Mouse (Mus musculus) CD4-positive, CD25-positive, alpha-beta regulatory T cell, adult 2 months (primary cell): ENCODE results near the gene Fam171a2.

ENCODE experiments used
- DNase-seq: peaks from one replicate; pipeline ENCODE4 v3.0.0-alpha.2; 2012; ENCODE audit warnings: low read depth, low spot score

The Fam171a2 gene

DNA sequence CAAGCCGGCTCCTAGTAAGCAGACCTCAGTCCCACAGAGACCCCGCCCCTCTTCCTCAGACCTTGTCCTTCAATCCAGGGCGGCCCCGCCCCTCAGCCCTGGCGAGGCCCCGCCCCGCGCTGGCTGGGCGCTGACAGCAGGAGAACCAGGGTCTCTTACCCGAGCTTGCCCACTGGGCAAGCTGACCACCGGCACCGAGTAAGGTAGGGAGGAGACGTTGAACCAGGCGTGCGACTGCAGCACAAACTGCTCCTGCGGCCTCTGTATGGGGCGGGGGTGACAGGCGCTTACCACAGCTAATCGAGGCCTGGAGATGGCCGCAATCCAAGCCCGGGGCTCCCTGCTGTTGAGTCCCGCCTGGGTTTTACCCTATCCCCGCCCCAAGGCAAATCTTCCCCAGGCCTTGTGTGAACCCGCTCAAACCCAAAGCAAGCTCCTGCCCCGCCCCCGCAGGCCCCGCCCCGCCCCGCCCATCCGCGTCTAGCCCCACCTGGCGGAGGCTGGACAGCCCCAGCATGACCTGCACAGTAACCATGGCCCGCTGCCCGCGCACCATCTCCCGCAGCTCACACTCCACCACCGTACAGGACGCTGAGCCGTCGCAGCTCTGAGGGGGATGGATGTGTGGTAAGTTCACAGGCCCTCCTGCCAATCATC, 8.4 kb upstream of the Fam171a2 start:
- DNase-seq, result peak; percentile 63

DNA sequence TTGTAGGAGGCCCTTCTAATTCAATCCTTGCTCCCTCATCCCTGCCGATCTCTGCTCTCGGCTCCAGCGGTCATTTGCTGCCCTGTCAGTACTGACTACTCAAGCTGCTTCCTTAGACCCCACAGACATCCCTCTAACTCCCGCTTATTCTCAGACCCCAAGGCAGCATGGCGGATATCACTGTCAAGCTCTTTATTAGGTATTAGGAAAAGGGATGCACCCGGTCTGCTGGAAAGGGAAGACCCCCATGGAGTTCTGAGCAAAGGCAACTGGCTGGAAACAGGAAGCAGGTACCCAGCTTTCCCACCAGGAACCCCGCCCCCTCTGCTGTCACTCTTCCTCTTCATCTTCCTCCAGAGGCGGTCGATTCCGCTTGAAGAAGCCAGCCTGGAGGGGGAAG, 5.6 kb upstream of the Fam171a2 start:
- DNase-seq, result no peak

DNA sequence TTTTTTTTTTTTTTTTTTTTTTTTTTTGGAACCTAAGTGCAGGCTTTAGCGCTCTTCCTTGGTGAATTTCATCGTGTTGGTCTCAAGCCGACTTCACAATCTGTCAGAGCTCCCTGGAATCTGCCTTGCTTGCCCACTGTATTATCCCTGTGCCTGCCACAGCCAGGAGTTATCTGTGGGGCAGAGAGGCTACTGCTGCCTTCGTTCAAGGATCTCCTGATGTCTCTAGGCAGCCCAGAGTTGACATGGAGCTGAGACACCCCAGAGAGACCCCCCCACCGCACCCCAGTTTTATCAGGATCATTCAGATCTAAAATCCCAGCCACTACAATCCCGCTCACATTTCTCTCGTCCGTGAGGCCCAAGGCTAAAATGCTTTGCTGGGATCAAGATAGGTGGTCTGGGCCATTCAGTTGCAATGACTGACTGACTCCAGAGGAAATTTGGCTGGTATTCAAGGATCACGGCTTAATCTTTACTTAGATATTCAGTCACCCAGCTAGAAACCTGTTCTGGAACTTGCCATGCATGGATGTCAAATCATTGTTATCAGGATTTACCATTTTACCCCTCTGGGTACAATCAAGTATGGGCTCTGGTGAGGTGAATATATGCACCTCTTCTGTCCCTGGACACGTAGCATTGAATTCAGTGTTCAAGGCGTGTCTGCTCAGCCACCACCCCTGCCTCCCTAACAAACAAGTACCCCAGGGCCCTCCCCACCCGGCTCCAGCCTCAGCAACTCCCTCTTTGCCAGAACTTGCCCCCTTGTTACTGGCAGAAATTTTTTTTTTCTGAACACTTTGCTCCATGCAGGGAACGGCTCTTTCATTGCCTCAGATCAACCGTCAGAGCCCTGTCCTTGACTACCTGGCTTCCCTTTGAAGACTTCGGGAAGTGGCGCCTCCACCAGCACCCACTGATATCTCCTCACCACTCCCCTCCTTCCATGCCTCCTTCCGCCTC, 1.8 kb upstream of the Fam171a2 start:
- DNase-seq, result no peak

DNA sequence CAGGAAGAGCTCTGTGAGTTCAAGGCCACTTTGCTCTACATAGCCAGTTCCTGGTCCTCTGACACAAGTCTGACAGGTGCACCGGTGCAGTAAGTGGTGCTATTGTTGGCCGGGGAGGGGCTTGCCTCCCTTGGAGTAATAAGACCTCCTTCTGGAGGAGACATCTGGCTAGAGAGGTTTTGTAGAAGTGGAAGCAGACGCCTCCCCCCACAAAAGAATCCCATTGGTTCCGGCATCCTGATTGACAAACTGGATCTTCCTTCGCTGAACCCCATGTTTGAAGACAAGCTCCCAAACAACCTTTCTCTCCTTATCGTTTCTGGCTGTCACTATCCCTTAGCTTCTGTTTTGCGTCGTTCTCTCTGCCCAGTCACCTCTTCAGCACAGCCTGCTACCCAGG, 845 bp upstream of the Fam171a2 start:
- DNase-seq, result no peak

DNA sequence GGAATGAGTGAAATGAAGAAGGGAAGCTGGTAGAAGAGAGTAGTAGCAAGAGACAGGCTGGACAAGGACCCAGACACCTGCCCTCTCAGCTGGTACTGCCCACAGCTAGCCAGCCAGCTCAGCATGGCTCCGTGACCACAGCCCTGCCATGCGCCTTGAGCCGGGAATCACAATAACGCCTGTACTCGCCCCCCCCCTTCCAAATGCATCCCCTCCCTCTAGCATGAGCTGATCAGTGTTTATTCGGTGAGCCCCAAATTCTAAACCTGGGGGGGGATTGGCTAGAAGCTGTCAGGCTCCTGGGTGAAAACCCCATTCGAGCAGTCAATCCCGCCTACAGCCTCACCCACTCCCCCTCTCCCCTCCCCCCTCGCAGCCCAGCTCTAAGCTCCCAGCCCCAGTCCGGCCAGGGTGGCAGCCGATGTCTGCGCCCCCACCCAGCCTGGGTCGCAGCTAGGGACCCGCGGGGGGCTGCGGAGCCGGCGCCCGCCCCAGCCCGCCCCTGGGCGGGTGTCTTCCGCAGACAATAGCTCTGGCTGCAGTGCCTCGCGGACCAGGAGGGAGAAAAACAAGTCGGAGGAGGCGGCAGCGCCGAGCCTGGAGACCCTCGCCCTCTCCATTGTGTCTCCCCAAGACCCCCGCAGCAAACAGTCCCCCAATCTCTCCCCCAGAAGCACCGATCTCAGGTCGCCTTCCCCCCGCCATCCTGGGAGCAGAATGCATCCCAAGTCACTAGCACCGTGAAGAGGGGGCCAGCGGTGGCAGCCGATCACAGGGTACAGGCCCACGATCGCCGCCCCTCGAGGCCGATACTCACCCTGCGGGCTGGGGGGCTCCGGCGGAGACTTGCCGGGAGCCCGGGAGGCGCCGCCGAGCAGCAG, 661 bp downstream of the Fam171a2 start:
- DNase-seq, result peak; percentile 37

DNA sequence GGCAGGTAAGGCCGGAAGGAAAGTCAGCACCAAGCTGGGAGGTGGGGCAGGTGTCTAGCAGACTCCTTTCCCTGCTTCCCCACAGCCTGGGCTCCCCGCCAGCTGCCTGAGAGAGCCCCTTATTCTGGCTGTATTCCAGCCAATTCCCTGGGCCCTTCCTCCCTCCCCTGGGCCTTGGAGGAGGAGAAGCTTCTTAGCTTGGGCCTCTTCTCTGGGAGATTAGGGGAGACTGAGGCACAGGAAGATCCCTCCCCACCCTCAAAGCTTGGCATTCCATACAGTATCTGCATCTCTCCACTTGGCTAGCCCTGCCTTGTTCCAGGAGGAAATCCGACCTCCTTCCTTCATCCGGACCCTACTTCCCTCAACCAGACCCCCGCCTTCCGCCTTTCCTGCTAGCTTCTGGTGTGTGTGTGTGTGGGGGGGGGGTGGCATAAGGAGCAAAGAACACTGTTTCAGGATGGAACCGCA, 1.6 kb downstream of the Fam171a2 start:
- no peak for DNase-seq

DNA sequence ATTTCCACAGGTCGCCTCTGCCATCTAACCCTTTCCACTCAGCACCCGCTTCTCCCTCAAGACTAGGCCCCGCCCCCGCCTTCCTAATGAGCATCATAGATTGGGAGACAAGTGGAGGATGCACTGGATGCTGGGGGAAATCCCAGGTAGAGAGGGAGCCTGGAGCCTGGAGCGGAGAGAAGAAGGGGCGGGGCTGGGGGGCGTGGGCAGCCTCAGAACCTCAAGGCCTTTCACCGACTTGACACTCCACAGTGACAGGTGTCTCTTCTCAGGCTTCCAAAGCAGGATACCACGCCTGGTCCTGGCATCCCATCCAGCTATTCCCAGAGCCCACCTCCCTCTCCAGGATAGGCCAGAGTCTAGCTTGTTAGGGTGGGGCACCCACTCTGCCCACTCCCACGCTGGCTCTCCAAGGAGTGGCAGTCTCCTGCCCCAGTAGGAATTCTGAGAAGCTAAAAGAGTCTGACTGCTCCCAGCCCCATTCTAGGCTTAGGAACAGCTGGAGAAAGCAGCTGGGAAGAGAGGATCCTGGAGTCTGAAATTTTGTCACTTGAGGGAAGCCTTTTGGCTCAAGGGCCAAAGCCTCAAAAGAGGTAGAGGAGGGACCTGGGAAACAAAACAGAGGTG, 2.1 kb downstream of the Fam171a2 start:
- DNase-seq, result no peak

DNA sequence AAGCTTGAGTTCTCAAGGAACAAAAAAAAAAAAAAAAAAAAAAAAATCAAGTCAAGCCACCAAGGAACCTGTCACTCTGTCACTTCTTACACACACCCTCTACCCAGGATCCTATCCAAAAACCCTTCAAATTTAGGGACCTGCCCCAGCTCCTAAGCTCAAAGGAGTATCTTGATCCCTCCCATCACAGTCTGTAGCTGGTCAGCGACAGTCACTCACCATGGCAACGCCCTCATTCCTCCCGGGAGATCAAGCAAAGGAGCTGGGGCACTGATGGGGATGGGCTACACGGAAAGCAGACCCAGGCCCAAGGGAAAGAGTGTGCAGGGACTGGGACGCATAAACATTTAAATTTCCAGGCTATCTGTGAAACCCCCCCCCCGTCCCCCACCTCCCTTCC, 2.7 kb downstream of the Fam171a2 start:
- DNase-seq, result no peak

DNA sequence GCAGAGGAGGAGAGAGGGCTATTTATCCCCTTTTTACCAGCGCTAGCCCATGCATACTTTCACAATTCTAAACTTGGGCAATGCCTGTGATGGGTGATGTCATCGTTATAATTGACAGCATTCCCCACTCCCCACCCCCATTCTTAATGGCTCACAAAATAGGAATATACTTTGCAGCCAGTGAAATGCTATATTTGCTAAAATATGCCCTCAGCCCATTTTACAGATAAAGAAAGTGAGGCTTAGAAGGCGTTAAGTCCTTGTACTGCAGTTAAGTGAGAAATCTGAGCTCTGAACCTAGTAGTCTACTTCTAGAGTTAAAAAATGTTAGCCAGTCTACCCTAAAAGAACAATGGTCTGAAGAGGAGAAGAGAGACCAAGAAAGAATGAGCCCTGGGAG, 3.2 kb downstream of the Fam171a2 start:
- no peak for DNase-seq

DNA sequence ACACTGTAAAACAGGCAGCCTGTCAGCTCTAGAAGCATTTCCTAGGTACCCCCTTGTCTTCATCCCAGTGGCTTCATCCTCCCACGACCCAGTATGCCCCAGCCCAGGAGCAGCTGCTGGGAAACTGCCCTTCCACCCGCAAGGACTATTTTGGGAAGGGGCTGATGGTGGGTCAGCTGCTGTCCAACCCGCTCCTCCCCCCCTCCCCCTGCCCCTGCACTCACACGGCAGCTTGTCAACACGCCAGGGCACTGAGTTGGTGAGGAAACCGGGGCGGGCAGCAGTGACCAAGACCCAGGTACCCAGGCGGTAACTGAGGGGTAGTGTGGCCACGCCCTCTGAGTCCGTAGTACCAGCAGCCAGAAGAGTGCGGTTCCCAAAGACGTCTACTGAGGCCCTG, 3.7 kb downstream of the Fam171a2 start:
- no peak for DNase-seq

DNA sequence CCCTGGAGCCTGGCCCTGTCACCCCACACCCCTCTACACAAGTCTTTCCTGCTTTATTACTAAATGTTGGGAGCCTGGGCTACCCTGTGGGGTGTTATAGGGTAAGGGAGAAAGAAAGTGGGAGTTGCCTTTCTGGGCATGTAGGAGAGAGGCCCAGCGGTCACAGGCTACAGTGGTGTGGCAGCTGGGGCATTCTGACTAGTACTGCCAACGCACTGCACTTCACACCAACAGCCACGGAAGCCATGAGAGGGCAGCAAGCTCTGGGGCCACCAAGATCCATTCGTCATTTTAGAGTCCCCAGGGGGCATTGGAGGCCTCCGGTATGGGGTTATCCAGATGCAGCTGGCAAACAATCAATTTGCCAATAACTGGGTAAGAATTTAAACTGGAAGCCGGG, 5.4 kb downstream of the Fam171a2 start:
- no peak for DNase-seq

DNA sequence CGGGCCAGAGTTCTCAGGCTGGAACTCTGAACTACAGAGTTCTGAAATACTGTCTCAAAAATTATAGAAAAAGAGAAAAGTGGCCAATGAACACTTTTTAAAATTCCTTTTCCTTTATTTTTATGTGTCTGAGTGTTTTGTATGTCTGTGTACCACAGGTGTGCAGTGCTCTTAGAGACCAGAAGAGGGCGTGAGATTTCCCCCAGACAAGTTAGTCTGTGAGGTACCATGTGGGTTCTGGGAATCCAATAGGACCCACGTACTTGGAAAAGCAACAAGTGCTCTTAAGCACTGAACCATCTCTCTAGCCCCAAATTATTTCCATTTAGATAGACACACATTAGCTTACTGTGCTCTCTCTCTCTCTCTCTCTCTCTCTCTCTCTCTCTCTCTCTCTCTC, 6.0 kb downstream of the Fam171a2 start:
- DNase-seq, result no peak

DNA sequence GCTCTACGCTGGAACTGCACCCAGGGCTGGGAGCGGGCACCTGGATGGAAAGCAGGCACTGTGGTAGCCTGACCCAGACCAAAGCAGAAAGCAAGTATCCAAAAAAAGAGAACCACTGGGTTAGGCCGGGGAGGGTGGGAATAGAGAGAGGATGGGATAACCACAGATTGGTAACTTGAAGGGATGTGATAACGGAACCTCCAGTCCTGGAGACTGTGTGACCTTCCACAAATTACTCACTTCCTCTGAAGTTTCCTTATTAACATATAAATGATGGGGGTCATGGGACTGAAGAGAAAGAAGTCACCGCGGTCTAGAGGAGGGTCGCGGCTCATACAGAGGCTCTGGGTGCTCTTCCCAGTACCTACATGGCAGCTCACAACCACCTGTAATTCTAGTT, 7.2 kb downstream of the Fam171a2 start:
- DNase-seq, result no peak

DNA sequence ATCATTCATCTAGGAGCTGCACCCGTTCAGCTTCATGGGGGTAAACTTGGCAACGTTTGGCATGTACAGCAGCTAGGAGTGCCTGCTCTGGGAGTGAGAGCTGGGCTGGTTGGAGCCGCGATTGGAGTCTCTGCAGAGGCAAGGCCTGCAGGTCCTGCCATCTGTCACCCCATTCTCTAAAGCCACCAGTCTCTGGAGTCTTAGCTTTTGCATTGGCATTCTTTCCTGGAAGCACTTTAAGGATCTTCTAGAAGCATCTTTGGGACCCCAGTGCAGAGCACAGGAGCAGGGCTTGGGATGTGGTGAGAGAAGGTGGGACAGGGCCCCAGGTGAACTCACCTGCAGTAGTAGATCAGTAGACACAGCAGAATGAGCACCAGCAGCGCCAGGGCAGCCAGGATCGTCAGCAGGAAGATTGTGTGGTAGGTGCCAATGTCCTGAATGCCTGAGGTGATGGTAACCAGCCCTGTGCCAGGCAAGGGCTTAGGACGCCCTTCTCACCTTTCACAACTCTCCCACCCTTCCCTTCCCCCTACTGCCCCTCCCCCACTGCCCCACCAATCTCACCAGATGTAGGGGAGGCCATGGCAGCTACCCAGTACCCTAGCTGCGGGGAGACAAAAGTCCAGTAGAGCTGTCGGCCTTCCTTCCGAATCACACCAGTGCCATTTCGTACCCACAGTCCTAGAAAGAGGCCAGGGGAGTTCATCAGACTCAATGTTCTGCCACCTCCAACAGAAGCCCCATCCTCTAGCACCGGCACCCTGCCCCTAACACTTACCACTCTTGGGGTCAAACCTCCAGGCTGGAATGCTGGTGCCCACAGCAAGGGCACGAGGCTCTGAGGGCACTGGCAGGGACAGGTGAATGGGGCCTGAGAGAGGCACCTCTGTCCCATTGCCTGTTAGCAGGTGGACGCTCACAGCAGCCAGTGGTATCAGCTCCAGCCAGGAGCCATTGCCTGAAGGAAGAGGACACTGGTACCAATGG, 8.1 kb downstream of the Fam171a2 start:
- no peak for DNase-seq

DNA sequence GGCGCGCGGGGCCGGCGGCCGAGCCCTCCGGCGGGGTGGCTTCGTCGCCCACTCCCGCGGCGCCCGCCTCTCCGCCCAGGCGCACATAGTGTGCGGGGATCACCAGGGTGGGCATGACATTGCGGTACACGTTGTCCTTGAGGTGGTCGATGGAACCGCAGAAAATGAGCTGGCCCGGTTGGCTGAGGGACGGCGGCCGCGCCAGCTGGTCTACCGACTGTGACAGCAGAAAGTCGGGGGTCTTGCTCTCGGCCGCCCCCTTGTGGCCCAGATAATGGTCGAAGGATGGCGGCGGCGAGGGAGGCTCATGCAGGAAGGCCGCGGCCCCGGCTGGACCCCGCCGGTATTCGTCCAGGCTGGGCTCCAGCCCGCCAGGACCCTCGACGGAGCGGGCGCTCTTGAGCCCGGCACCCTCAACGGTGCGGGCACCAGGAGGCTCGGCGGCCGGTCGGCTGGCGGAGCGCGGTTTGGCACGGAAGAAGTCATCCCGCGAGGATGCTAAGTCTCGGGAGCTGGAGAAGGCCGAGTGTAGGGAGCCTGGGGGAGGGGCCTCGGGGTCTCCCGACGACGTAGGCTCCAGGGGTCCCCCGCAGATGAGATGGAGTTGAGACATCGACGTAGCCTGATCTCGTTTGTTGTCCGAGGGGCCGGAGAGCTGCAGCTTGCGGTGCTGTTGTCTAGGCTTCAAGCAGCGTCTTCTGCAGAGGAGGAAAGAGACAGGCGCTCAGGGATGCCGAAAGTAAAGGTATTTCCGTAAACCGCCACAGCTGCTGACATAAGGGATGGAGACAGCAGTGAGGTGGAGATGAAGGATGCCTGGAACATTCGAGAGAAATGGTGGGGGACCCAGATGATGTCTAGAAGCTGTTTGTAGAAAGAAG, 9.0 kb downstream of the Fam171a2 start:
- peak; percentile 76 for DNase-seq

DNA sequence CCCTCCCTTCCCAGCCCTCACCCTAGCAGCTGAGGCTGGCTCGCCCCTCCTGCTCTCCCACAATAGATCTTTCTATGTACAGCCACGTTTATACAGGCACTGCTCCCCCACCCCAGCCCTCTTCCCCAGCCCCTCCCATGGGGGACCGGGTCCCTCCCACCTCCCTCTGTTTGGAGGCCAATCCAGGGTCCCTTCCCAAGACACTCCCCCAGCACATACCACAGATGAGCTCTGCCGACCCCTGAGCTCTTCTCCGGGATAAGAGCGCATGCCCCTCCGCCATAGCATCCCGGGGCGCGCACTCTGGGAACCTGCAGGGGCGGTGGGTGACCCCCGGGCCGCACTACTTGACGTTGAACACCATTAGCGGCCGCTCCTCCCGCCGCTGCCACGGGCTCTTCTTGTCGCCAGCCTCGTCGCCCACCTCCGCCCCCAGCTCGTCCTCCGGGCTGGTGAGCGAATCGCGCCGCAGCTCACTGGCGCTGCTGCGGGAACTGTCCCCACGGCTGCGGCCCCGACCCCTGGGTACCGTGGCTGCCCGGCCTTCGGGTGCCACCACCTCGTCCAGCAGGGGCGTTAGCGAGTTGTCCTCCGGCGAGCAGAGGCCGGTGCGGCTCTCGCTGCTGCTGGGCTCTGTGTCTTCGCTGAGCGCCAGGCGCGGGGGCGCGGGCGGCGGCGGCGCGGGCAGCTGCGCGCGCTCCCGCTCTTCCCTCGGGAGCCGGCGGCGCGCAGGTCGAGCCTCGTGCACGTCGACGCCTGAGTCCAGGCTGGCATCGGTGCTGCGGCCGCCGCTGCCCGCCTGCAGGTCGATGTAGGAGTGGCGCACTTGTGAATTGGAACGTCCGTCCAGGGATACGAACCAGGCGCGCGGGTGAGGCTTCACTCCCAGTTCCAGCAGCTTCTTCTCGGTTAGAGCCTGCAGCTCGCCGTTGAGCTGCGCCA, 10.1 kb downstream of the Fam171a2 start:
- peak; percentile 33 for DNase-seq

DNA sequence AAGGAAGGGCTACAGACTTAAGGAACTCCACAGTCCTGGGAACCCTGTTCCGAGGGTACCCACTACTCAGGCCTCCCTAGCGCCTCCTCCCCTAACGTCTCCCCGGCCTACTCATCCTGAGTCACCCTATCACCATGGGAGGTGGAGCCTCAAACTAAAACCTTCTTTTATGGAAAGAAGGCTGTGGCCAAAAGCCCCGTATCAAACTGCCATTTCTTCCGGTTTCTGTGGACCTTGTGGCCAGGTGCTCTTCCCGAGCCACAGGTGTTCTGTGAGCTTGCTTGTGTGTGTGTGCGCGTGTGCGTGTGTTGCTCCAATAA, 11.1 kb downstream of the Fam171a2 start:
- DNase-seq, result no peak

DNA sequence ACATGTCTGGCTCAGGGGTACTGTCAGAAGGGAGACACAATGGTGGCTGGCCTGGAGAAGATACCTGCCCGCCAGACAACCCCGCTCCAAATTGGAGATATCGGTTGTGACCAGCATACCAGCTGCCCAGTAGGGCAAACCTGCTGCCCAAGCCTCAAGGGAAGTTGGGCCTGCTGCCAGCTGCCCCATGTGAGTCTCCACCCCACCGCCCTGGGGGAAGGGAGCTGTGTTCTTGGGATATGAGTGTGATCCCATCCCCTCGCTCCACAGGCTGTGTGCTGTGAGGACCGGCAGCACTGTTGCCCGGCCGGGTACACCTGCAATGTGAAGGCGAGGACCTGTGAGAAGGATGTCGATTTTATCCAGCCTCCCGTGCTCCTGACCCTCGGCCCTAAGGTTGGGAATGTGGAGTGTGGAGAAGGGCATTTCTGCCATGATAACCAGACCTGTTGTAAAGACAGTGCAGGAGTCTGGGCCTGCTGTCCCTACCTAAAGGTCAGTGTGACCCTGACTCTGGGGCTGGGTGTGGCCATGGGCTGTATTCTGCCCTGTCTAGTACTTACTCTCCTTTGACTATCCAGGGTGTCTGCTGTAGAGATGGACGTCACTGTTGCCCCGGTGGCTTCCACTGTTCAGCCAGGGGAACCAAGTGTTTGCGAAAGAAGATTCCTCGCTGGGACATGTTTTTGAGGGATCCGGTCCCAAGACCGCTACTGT, 11.6 kb downstream of the Fam171a2 start:
- no peak for DNase-seq
